Mouse (Mus musculus) midbrain, embryonic 11.5 days (tissue): Measurements from ENCODE around the gene Olfr1428. TPM values are rescaled to one million over a fixed set of nuclear protein-coding genes. Genes with fewer than 3 reads are reported as not detected.

Source experiments
- ATAC-seq: fragments of 200-750 bp; cut with Nextera tagmentation; 2 replicates; pipeline ENCODE4 v1.8.0; 2017; ENCODE audit warnings: moderate TSS enrichment, moderate library complexity; ENCODE audit not compliant: low FRiP score
- DNase-seq: peaks from one replicate; pipeline ENCODE4 v3.0.0; 2015; ENCODE audit warnings: low spot score; ENCODE audit errors: missing footprints
- H3K27ac ChIP-seq: fragments of 300-500 bp; sonication (generic); 2 replicates; pipeline ENCODE4 v1.5.1; 2014; ENCODE audit warnings: low read depth, low read length
- H3K27me3 ChIP-seq: fragments of 300-500 bp; sonication (generic); 2 replicates; pipeline ENCODE4 v1.6.1; 2014; ENCODE audit warnings: mild to moderate bottlenecking, low read length, moderate library complexity, mixed read lengths; ENCODE audit not compliant: control insufficient read depth, insufficient read depth
- H3K36me3 ChIP-seq: fragments of 300-500 bp; sonication (generic); 2 replicates; pipeline ENCODE4 v1.6.1; 2014; ENCODE audit warnings: mild to moderate bottlenecking, low read length, moderate library complexity, mixed read lengths; ENCODE audit not compliant: control insufficient read depth, insufficient read depth
- H3K4me1 ChIP-seq: fragments of 300-500 bp; sonication (generic); 2 replicates; pipeline ENCODE4 v1.6.1; 2014; ENCODE audit warnings: low read length; ENCODE audit not compliant: control insufficient read depth, insufficient read depth
- H3K4me2 ChIP-seq: fragments of 300-500 bp; sonication (generic); 2 replicates; pipeline ENCODE4 v1.6.1; 2014; ENCODE audit warnings: mild to moderate bottlenecking, moderate library complexity
- H3K4me3 ChIP-seq: fragments of 300-500 bp; sonication (generic); 2 replicates; pipeline ENCODE4 v1.5.1; 2014; ENCODE audit warnings: low read depth, low read length
- H3K9ac ChIP-seq: fragments of 300-500 bp; sonication (generic); 2 replicates; pipeline ENCODE4 v1.6.1; 2014; ENCODE audit warnings: low read length
- H3K9me3 ChIP-seq: fragments of 300-500 bp; sonication (generic); 2 replicates; pipeline ENCODE4 v1.6.1; 2016; ENCODE audit warnings: low read length; ENCODE audit not compliant: control insufficient read depth
- WGBS: fragments of 180-500 bp; shearing (Covaris S2); extraction: QIAGEN DNeasy Blood & Tissue Kit; methylation state at CpG from one replicate; pipeline ENCODE4 v1.1.7; 2014; 5-methylcytosine and 5-hydroxymethylcytosine counted together
- polyA plus RNA-seq: library from polyadenylated mRNA; unstranded; fragments of >200 nt; fragmentation: Nextera tagmentation; extraction: Ambion mirVana; gene quantifications from 2 replicates; pipeline ENCODE4 v1.2.1, GENCODE M21; 2014

Olfr1428 gene
- polyA plus RNA-seq: not detected in 2 replicates

DNA sequence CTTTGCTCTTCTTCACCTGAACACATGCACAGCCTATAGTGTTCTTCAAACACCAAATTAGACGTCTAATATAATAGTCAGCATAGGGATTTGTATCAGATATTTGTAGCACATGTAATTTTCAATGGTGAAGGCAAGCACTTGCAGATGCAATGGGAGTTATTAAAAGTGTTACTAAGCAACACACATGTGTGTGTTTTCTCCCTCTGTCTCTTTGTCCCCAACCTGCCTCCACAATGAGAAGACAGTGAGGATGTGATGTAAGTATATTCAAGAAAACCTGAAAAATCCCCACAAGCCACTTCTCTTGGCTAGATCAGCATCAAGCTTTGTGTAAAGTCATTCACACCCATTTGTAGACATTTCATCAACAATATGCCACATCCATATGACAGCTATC lies at the start of gene Olfr1428:
Gene Olfr1428 (minus strand): TSS at position 101 of the 400 bp plus-strand sequence.
- no peak within 1 kb of the TSS for H3K9ac ChIP-seq
- no peak for ATAC-seq
- no peak within 1 kb of the TSS for H3K4me2 ChIP-seq
- no peak within 1 kb of the TSS for H3K27ac ChIP-seq
- 78% methylated on average over 1 of the region's 1 CpGs for WGBS
- H3K36me3 ChIP-seq: no peaks in the 10 kb centered on the region
- H3K4me3 ChIP-seq: no peak within 1 kb of the TSS
- H3K27me3 ChIP-seq: no peaks in the 10 kb centered on the region
- H3K4me1 ChIP-seq: no peaks in the 10 kb centered on the region
- DNase-seq: no peak
- no peaks in the 10 kb centered on the region for H3K9me3 ChIP-seq

DNA sequence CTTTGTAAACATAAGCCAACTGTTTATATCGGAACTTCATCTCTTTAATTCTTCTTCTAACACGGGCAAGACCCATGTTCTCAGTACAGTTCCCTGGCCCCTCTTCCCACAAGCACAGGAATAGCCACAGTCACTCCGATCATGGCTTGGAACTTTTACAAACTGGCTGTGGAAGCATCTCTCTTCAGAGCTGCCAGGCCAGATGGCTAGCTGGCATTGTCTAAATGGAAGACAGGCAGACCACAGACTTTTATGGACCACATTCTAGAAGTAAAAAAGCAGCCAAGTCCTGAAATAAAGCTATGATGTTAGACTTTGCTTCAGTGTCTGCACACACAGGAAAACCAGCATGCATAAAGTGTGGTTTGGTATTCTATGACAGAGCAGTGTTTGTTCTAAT lies 29.8 kb upstream of the Olfr1428 start:
- 91% methylated on average over 3 of the region's 3 CpGs for WGBS
- Histone ChIP-seq H3K27me3 (no peaks in the 10 kb centered on the region), H3K4me2 (no peak overlapping the region), H3K9me3 (no peaks in the 10 kb centered on the region), H3K27ac (no peak overlapping the region), H3K36me3 (no peaks in the 10 kb centered on the region), H3K9ac (no peak overlapping the region), H3K4me1 (no peaks in the 10 kb centered on the region), H3K4me3 (no peak overlapping the region)
- DNase-seq (no peak), ATAC-seq (no peak)

DNA sequence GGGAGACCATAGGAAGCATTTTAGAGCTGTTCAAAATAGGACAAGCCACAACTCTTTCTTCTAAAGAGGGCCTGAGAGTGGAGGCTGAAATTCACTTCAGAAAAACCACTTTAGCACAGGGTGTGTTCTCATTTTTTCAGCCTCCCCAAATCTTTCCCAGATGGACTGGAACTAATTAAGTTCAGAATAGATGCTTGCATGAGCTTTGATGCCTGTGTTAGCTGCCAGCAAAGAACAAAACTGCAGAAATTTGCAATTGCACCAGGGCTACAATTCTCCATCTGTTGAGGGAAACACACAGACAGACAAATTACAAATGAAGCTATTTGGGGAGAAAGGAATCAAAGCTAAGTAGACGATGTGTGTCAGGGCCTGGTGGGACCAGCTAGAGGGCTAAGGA lies 27.7 kb upstream of the Olfr1428 start:
- H3K4me3 ChIP-seq: no peak overlapping the region
- ATAC-seq: no peak
- 74% methylated on average over 1 of the region's 1 CpGs for WGBS
- H3K4me1 ChIP-seq: no peaks in the 10 kb centered on the region
- H3K4me2 ChIP-seq: no peak overlapping the region
- H3K27me3 ChIP-seq: no peaks in the 10 kb centered on the region
- H3K36me3 ChIP-seq: no peaks in the 10 kb centered on the region
- H3K9me3 ChIP-seq: no peaks in the 10 kb centered on the region
- H3K27ac ChIP-seq: no peak overlapping the region
- DNase-seq: no peak
- H3K9ac ChIP-seq: no peak overlapping the region

DNA sequence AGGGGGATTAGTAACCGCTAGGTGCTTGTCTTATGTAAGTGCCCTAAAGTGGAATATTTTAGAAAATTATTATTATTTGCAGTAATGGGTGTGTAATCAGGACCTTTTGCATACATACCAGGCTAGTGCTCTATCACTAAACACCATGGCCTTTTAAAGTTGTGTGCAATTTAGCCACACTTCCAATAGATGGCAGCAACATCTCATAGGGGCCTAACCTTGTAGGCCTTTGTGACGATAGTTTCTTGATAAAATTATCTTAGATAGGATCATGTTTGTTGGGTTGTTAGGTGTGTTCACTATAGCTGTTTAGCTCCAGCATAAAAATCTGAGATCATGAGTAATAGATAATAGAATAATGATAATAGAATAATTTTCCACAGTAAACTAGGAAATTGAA lies 18.6 kb upstream of the Olfr1428 start:
- no peak overlapping the region for H3K27ac ChIP-seq
- no peaks in the 10 kb centered on the region for H3K27me3 ChIP-seq
- H3K4me3 ChIP-seq: no peak overlapping the region
- H3K4me1 ChIP-seq: no peaks in the 10 kb centered on the region
- peak; percentile 85 for DNase-seq
- WGBS: 38% methylated on average over 2 of the region's 2 CpGs
- H3K9ac ChIP-seq: no peak overlapping the region
- ATAC-seq: peak; percentile 75
- no peak overlapping the region for H3K4me2 ChIP-seq
- no peaks in the 10 kb centered on the region for H3K9me3 ChIP-seq
- H3K36me3 ChIP-seq: no peaks in the 10 kb centered on the region

DNA sequence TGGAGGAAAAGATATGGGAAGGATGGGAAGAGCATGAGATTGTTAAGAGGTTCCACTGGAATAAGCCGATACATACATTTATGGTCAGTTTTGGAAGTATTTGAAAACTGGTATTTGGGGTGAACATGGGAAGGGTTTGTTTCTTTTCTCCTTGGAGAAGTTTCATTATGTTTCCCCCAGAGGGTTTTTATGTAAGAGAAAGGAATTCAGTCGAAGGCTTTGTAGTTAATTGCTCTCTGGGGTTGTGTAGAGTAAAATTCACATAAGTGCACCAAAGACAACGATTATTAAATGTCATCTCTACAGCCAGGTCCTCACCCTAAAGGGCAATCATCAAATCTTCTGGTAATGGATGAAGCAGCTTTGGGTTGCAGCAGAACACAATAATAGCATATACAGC lies 7.4 kb upstream of the Olfr1428 start, which contains the start of gene Olfr76:
Gene Olfr76 (minus strand): TSS at position 101 of the 400 bp plus-strand sequence.
- Histone ChIP-seq H3K27me3 (no peaks in the 10 kb centered on the region), H3K4me3 (no peak within 1 kb of the TSS), H3K9ac (no peak within 1 kb of the TSS), H3K27ac (no peak within 1 kb of the TSS), H3K9me3 (no peaks in the 10 kb centered on the region), H3K4me2 (no peak within 1 kb of the TSS), H3K4me1 (no peaks in the 10 kb centered on the region), H3K36me3 (no peaks in the 10 kb centered on the region)
- ATAC-seq (no peak), DNase-seq (no peak)
- 81% methylated on average over 3 of the region's 3 CpGs for WGBS

DNA sequence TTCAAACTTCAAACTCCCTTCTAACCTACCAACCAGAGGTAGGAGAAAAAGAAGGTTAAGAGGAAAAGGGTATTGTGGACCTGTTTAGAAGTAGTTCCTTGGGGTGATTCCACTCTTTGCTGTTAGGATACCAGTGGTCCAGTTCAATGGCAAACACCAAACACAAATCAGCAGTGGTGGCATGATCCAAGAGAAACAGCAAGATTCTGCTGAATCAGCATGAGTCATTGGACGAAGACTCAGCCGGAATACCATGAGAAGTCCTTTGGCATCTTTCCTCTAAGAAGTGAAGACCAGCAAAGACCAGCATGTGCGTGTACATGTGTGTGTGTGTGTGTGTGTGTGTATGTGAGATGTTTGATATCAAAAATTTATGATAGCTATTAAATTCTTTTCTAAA lies 767 bp upstream of the Olfr1428 start:
- ATAC-seq: no peak
- 90% methylated on average over 3 of the region's 3 CpGs for WGBS

DNA sequence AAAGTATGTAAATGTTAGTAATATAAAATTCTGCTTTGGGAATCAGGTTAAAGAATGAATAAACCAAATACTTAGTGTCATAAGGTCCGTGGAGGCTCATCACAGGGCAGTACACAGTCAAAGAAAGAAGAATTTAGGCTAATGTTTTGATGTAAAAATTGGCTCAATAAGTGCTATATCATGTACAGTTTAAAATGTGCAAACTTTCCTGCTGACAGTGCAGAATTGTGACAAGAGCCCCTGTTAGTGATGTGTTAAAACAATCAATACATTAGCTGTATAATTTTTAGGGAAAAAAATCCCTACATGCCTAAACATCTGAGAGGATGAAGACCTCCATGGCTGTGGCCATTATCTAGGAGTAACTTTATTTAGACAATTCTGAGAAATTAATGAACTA lies 1.9 kb downstream of the Olfr1428 start:
- WGBS: 84% methylated on average over 1 of the region's 1 CpGs
- H3K36me3 ChIP-seq: no peaks in the 10 kb centered on the region
- H3K4me1 ChIP-seq: no peaks in the 10 kb centered on the region
- DNase-seq: no peak
- no peak overlapping the region for H3K27ac ChIP-seq
- no peak for ATAC-seq
- H3K4me3 ChIP-seq: no peak overlapping the region
- no peaks in the 10 kb centered on the region for H3K9me3 ChIP-seq
- H3K27me3 ChIP-seq: no peaks in the 10 kb centered on the region
- no peak overlapping the region for H3K9ac ChIP-seq
- H3K4me2 ChIP-seq: no peak overlapping the region

More for the DNA sequence above, 767 bp upstream of the Olfr1428 start:
- no peaks in the 10 kb centered on the region for H3K4me1 ChIP-seq
- H3K27ac ChIP-seq: no peak overlapping the region
- H3K4me3 ChIP-seq: no peak overlapping the region
- H3K9ac ChIP-seq: no peak overlapping the region
- no peak for DNase-seq
- H3K9me3 ChIP-seq: no peaks in the 10 kb centered on the region
- H3K4me2 ChIP-seq: no peak overlapping the region
- no peaks in the 10 kb centered on the region for H3K27me3 ChIP-seq
- H3K36me3 ChIP-seq: no peaks in the 10 kb centered on the region

DNA sequence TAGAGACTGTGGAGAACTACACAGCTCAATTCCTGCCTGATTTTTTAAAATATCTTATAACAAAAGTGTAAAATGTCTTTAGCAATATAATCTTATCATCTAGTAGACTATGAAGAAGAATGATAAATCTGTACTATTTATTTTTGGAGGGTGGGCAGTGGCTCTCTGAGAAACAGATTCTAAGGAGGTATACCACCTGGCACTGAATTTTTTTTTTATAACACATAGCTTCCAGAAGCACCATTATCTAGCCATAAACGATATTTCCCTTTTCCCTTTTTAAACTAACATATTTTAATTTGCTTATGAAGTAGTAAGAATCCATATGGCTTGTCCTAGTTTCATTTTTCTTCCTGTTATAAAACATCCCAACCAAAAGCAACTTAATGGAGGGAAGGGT lies 11.2 kb downstream of the Olfr1428 start:
- WGBS: 67% methylated on average over 1 of the region's 1 CpGs
- H3K4me2 ChIP-seq: no peak overlapping the region
- DNase-seq (no peak), ATAC-seq (no peak)
- H3K27me3 ChIP-seq: no peaks in the 10 kb centered on the region
- H3K4me3 ChIP-seq: no peak overlapping the region
- no peak overlapping the region for H3K9ac ChIP-seq
- no peaks in the 10 kb centered on the region for H3K36me3 ChIP-seq
- no peak overlapping the region for H3K27ac ChIP-seq
- no peaks in the 10 kb centered on the region for H3K4me1 ChIP-seq
- no peaks in the 10 kb centered on the region for H3K9me3 ChIP-seq

DNA sequence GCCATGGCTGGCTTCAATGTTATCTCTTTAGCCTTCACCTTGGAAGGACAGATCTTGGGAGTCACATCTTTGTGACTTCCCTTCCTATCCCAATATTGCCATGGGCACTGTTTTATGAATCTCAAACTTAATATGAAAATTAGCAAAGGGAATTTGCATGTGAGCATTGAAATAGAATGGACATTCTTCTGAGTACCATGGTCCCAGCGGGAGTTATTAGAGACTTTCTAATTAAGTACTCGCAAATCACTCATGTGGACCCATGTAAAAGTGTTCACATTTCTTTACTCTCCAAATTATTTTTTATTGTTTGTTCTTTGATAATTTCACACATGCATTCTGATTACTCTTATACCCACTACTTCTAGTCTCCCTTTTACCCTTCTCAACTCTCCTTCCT lies 12.5 kb downstream of the Olfr1428 start, which contains the start of gene Olfr1427:
Gene Olfr1427 (minus strand): TSS at position 101 of the 400 bp plus-strand sequence.
- Histone ChIP-seq H3K4me2 (no peak within 1 kb of the TSS), H3K4me3 (no peak within 1 kb of the TSS), H3K36me3 (no peaks in the 10 kb centered on the region), H3K9ac (no peak within 1 kb of the TSS), H3K4me1 (no peaks in the 10 kb centered on the region), H3K27ac (no peak within 1 kb of the TSS), H3K9me3 (no peaks in the 10 kb centered on the region), H3K27me3 (no peaks in the 10 kb centered on the region)
- DNase-seq: no peak
- WGBS: 95% methylated on average over 2 of the region's 2 CpGs
- no peak for ATAC-seq

DNA sequence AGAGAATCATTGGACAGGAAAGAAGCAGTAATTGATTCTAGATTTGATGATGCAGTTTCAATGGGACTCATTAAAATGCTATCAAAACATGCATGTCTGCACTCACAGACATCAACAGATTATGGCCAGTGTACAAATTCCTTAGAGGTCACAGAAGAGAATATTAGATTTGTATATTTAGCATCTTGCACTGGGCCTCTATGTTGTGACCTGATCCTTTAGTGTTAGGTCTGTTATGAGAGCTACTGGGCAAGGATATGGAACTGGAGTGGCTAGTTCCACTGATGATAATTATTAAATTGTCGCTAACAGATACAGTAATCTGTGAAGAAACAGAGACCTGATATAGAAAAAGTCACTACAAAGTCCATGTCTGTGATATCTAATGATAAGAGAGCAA lies 23.8 kb downstream of the Olfr1428 start, which contains the start of gene Olfr1426:
Gene Olfr1426 (minus strand): TSS at position 101 of the 400 bp plus-strand sequence.
- 82% methylated on average over 1 of the region's 1 CpGs for WGBS
- Histone ChIP-seq H3K27ac (no peak within 1 kb of the TSS), H3K9ac (no peak within 1 kb of the TSS), H3K4me3 (no peak within 1 kb of the TSS), H3K4me1 (no peaks in the 10 kb centered on the region), H3K4me2 (no peak within 1 kb of the TSS), H3K27me3 (no peaks in the 10 kb centered on the region), H3K36me3 (no peaks in the 10 kb centered on the region), H3K9me3 (no peaks in the 10 kb centered on the region)
- DNase-seq: no peak
- ATAC-seq: no peak
